Mouse (Mus musculus): ENCODE results near the gene BC025920. TPM values are rescaled to one million over a fixed set of nuclear protein-coding genes. Genes with fewer than 3 reads are reported as not detected.

BC025920 gene
- polyA plus RNA-seq, 1 experiment from 2014 or later: 1.9 TPM

DNA sequence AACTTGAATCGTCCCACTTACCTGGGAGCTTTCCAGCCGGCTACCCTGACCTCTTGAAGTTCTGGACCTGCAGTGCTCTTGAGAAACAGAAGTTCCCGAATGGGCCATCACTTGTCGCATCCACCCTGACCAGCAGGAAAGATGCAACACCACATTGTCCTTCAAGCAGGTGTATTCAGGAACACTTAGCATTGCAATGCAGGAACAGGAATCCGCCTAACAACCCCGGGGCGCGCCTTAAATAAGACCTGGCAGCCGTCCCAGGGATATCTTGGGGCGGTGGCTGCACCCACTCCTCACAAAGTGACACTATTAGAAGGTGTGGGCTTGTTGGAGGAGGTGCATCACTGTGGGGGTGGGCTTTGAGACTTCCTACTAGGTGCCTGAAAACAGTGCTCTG lies 49.1 kb downstream of the BC025920 start:
- no peaks in the 10 kb centered on the region for H3K27me3 ChIP-seq (ENCODE audit: control insufficient read depth, insufficient read depth, low read length)
- no peak overlapping the region for H3K4me3 ChIP-seq (ENCODE audit: low read depth, low read length)
- H3K9me3 ChIP-seq (ENCODE audit: control insufficient read depth, low read length): peaks cover 36% of the 10 kb centered on the region
- no peak overlapping the region for H3K9ac ChIP-seq (replicated peaks; ENCODE audit: low read depth, low read length)
- no peak overlapping the region for H3K4me2 ChIP-seq (ENCODE audit: low read depth, low read length)
- no peak overlapping the region for H3K27ac ChIP-seq (ENCODE audit: low read depth, low read length)
- H3K36me3 ChIP-seq (ENCODE audit: control insufficient read depth, insufficient read depth, low read length): no peaks in the 10 kb centered on the region
- ATAC-seq (ENCODE audit: low read depth): no peak
- H3K4me1 ChIP-seq (ENCODE audit: control insufficient read depth, insufficient read depth, low read length): no peaks in the 10 kb centered on the region
- WGBS: 97% methylated on average over 10 of the region's 10 CpGs

DNA sequence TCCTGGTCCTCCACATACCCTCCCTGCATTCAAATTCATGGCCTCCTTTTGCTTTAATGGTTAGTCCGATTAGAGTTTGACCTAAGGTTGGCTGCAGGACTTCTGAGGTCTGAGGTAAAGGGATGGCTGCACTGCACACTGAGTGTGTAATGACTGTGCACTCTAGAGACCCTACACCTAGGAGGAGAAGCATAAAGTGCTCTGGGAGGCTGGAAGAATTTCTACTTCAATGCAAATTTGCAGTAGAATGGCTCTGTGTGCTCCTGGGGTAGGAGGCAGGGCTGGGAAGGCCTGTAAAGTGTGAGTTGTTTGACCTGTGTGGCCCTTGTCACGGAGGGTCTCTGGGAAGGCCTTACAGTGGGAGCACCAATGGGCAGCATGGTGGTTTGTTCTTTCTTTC lies 50.1 kb downstream of the BC025920 start:
- no peak overlapping the region for H3K4me2 ChIP-seq (ENCODE audit: low read depth, low read length)
- 98% methylated on average over 2 of the region's 2 CpGs for WGBS

More for the DNA sequence above, 50.1 kb downstream of the BC025920 start:
- Histone ChIP-seq H3K9me3 (ENCODE audit: control insufficient read depth, low read length) (peaks cover 36% of the 10 kb centered on the region), H3K4me3 (ENCODE audit: low read depth, low read length) (no peak overlapping the region), H3K27me3 (ENCODE audit: control insufficient read depth, insufficient read depth, low read length) (no peaks in the 10 kb centered on the region), H3K36me3 (ENCODE audit: control insufficient read depth, insufficient read depth, low read length) (no peaks in the 10 kb centered on the region), H3K4me1 (ENCODE audit: control insufficient read depth, insufficient read depth, low read length) (no peaks in the 10 kb centered on the region), H3K27ac (ENCODE audit: low read depth, low read length) (no peak overlapping the region), H3K9ac (replicated peaks; ENCODE audit: low read depth, low read length) (no peak overlapping the region)
- ATAC-seq (ENCODE audit: low read depth): no peak

Other genes starting within 250 kb of the BC025920 start
- gene Mfsd12, start 248.8 kb upstream of the BC025920 start, polyA plus RNA-seq (2014; fragmentation: Nextera tagmentation; extraction: Ambion mirVana): 8.4 and 8.7 TPM in 2 replicates
- 0.39 and 0.42 TPM in 2 replicates for gene 4930404N11Rik, start 240.5 kb upstream of the BC025920 start, polyA plus RNA-seq (2014; fragmentation: Nextera tagmentation; extraction: Ambion mirVana)
- 114 and 125 TPM in 2 replicates for gene Fzr1, start 227.8 kb upstream of the BC025920 start, polyA plus RNA-seq (2014; fragmentation: Nextera tagmentation; extraction: Ambion mirVana)
- gene Dohh, start 221.8 kb upstream of the BC025920 start, polyA plus RNA-seq (2014; fragmentation: Nextera tagmentation; extraction: Ambion mirVana): 61.0 and 68.0 TPM in 2 replicates
- 4.3 and 6.3 TPM in 2 replicates for gene Gm48551, start 221.8 kb upstream of the BC025920 start, polyA plus RNA-seq (2014; fragmentation: Nextera tagmentation; extraction: Ambion mirVana)
- 2.0 and 4.4 TPM in 2 replicates for gene Gm48552, start 217.3 kb upstream of the BC025920 start, polyA plus RNA-seq (2014; fragmentation: Nextera tagmentation; extraction: Ambion mirVana)
- 1.3 and 2.0 TPM in 2 replicates for gene Smim24, start 213.2 kb upstream of the BC025920 start, polyA plus RNA-seq (2014; fragmentation: Nextera tagmentation; extraction: Ambion mirVana)
- 21.9 and 25.0 TPM in 2 replicates for gene Nfic, start 150.6 kb upstream of the BC025920 start, polyA plus RNA-seq (2014; fragmentation: Nextera tagmentation; extraction: Ambion mirVana)
- 50.6 and 64.4 TPM in 2 replicates for gene Celf5, start 123.6 kb upstream of the BC025920 start, polyA plus RNA-seq (2014; fragmentation: Nextera tagmentation; extraction: Ambion mirVana)
- 62.6 and 62.7 TPM in 2 replicates for gene Ncln, start 109.9 kb upstream of the BC025920 start, polyA plus RNA-seq (2014; fragmentation: Nextera tagmentation; extraction: Ambion mirVana)
- gene S1pr4, start 106.1 kb upstream of the BC025920 start, polyA plus RNA-seq (2014; fragmentation: Nextera tagmentation; extraction: Ambion mirVana): 0.29 and 0.79 TPM in 2 replicates
- 0.40 and 1.9 TPM in 2 replicates for gene Gna15, start 82.0 kb upstream of the BC025920 start, polyA plus RNA-seq (2014; fragmentation: Nextera tagmentation; extraction: Ambion mirVana)
- gene Gna11, start 61.1 kb upstream of the BC025920 start, polyA plus RNA-seq (2014; fragmentation: Nextera tagmentation; extraction: Ambion mirVana): 81.1 and 89.8 TPM in 2 replicates
- gene Aes, start 46.8 kb upstream of the BC025920 start, polyA plus RNA-seq (2014; fragmentation: Nextera tagmentation; extraction: Ambion mirVana): 347 and 599 TPM in 2 replicates
- gene Tle2, start 31.7 kb upstream of the BC025920 start, polyA plus RNA-seq (2014; fragmentation: Nextera tagmentation; extraction: Ambion mirVana): 32.4 and 37.3 TPM in 2 replicates
- gene Tle6, start 5.2 kb upstream of the BC025920 start, polyA plus RNA-seq (2014; fragmentation: Nextera tagmentation; extraction: Ambion mirVana): 5.0 and 6.6 TPM in 2 replicates
- 48.9 and 53.6 TPM in 2 replicates for gene Sirt6, start 21.5 kb downstream of the BC025920 start, polyA plus RNA-seq (2014; fragmentation: Nextera tagmentation; extraction: Ambion mirVana)
- 10.1 and 16.1 TPM in 2 replicates for gene Ankrd24, start 22.3 kb downstream of the BC025920 start, polyA plus RNA-seq (2014; fragmentation: Nextera tagmentation; extraction: Ambion mirVana)
- gene Gm10778, start 42.8 kb downstream of the BC025920 start, polyA plus RNA-seq (2014; fragmentation: Nextera tagmentation; extraction: Ambion mirVana): 7.4 and 8.7 TPM in 2 replicates
- gene Zfp433, start 98.6 kb downstream of the BC025920 start, polyA plus RNA-seq (2014; fragmentation: Nextera tagmentation; extraction: Ambion mirVana): 19.6 and 23.5 TPM in 2 replicates
- gene Gm3055, start 164.9 kb downstream of the BC025920 start, polyA plus RNA-seq (2014; fragmentation: Nextera tagmentation; extraction: Ambion mirVana): 22.3 and 25.0 TPM in 2 replicates
- gene Gm4767, start 205.9 kb downstream of the BC025920 start, polyA plus RNA-seq (2014; fragmentation: Nextera tagmentation; extraction: Ambion mirVana): 4.5 and 5.7 TPM in 2 replicates

All from neural tube, embryonic 14.5 days (tissue).